Mouse (Mus musculus) embryo, embryonic 10 days (tissue): ENCODE results near the gene Aspscr1.

Source experiments
- DNase-seq: peaks from one replicate; pipeline ENCODE4 v3.0.0-alpha.2; 2015; ENCODE audit warnings: low spot score

Gene Aspscr1

DNA sequence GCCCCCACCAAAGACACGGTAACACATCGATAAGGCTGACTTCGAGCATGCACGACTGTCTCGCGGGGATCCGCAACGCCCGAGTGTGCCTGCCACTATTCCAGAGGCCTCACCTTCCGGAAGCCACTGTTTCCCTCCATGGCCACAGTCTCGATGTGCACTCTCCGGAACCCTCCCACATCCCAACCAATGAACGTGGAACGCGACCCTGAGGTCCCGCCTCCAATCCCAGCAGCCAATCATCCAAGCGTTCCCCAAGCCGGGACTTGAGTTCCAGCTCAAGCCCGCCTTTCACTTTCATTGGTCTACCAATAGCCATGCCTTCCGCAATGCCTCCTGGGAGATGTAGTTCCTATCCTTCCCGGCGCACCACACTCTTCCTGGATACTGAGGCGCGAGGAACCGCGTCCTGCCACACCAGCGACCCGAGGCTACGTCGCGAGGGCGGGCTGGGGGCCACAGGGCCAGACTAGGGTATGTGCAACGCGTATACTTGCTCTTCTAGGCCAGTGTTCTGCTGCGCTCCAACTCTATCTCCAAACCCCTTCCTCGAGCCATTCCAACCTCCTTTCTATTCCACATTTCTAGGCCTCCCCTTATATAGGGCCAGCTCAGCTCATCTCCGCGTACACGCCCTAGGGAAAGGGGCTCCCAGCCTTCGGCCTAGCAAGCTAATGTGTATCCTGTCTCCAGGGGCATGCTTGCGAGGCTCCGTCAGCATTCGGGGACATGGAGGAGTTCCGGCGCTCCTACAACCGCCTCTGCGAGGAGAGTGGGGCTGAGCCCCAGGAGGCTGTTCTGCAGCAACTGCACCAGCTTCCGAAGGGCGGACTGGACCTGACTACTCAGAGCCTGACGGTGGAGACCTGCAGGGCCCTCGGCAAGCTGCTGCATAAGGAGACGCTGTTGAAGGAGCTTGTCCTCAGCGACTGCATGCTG is 41.1 kb downstream of the Aspscr1 start, which contains the start of the genes Cenpx and Lrrc45:
Gene Cenpx, minus strand, starts transcription at position 159 of the 939 bp plus-strand sequence.
Gene Lrrc45, plus strand, starts transcription at position 346 of the 939 bp plus-strand sequence.
- peak; percentile 100 for DNase-seq

GRCm38 (mm10) chr11:120714546-120714945 is 41.8 kb downstream of the Aspscr1 start:
- no peak for DNase-seq

GRCm38 (mm10) chr11:120715131-120715530 is 42.4 kb downstream of the Aspscr1 start:
- no peak for DNase-seq

DNA sequence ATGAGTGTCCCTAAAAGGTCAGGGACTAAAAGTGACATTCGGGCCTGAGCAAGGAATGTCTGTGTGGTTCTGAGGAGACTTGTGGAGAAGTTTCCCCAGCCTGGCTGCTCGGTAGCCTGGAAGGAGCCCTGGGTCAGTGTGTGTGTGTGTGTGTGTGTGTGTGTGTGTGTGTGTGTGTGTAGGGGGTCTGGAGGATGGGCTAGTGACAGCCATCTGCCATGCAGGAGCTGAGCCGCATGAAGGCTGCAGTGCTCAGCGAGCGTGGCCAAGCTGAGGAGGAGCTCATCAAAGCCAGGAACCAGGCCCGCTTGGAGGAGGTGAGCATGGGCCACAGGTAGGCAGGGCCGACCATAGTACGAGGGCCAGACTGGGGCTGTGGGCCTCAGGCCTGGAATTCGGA is 46.5 kb downstream of the Aspscr1 start:
- DNase-seq: no peak

GRCm38 (mm10) chr11:120719841-120720376 is 47.1 kb downstream of the Aspscr1 start:
- no peak for DNase-seq

DNA sequence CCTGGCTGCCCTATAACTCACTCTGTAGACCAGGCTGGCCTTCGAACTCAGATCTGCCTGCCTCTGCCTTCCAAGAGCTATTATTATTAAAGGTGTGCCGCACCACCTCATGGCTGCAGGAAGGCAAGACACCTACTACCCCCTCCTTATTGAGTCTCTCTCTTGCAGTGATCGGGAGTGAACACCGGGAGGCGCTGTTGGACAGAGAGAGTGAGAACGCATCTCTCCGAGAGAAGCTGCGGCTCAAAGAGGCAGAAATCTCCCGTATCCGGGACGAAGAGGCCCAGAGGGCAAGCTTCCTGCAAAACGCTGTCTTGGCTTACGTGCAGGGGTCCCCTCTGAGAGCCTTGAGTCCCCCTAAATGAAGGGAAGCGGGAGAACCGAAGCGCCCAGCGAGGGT is 47.7 kb downstream of the Aspscr1 start:
- peak; percentile 92 for DNase-seq

DNA sequence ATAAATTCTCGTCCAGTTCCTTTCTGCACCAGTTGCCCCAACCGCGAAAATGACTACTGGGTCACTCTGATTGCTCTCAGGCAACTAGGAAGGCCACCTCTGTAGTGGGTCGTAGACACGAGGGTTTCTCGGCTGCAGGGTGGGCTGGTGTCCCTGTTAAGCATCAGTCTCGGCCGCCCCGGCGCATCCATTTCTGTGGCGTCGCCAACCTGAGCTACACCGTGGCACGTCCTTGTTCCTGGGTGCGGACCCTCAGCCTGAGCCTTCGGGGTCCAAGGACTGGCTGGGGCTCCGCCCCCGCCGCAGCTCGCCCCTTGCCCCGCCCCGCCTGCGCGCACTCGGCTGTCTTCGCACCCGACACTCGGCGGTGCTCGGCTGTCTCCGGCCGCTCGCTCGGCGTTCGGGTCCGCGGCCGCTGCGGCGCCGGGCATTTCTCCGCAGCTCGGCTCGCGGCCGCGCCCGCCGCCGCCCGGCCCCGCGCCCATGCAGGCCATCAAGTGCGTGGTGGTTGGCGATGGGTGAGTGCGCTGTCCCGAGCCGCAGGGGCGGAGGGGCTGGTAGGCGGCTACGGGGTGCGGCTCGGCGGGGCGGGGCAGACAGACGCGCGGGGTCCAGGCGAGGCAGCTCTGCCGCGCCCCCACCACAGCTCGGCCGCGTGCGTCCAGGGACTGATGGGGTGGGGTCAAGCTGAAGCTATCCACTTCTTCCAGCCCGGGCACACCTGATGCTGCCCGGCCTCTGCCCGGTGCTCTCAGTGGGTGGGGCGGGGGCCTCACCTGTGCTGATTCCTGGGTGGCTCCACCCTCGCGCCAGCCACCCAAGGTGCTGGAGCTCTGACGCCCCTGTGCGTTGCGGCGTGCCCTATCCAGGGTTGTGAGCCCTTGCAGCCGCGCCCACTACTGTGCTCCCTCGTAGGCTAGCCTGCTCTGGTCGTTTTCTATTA is 48.6 kb downstream of the Aspscr1 start, which contains the start of gene Rac3:
Gene Rac3, plus strand, starts transcription at position 347 of the 943 bp plus-strand sequence.
- DNase-seq: peak; percentile 84

DNA sequence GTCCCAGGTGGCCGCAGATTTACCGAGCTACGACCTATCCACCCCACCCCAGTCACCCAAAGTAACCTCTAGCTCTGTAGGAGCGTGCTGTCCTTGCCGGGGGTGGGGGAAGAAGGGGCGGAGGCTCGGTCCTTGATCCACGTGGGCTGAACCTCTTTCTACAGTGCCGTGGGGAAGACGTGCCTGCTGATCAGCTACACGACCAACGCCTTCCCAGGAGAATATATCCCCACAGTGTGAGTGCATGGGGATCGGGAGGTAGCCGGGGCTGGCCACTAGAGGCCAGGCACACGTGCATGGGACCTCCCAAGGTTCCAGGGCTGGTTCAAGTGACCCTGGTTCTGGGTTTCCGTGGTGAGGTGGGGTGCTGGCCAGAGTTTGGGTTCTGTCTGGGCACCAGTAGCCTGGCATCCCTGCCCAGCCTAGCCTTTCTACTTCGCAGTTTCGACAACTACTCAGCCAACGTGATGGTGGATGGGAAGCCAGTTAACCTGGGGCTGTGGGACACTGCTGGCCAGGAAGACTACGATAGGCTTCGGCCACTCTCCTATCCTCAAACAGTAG is 49.4 kb downstream of the Aspscr1 start:
- DNase-seq: no peak

DNA sequence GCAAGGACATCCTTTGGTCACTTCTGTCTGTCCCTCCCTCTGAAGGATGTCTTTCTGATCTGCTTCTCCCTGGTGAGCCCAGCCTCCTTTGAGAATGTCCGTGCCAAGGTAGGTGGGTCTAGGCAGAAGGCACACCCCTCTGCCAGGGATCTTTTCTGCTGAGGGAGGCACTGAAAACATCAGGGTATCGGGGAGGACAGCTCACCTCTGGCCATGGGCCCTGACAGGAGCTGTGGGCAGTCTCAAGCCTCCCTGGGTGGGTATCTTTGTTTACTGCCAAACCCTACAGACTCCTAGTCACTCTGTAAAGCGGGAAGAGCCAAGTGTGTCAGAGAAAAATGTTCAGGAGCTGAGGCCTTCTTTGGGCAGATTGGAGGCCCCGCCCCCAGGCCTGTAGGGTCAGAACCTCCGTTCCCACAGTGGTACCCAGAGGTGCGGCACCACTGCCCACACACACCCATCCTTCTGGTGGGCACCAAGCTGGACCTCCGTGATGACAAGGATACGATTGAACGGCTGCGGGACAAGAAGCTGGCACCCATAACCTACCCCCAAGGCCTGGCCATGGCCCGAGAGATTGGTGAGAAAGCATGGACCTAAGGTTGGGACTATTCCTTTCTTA is 50.1 kb downstream of the Aspscr1 start:
- no peak for DNase-seq

GRCm38 (mm10) chr11:120723509-120723908 is 50.7 kb downstream of the Aspscr1 start:
- no peak for DNase-seq

DNA sequence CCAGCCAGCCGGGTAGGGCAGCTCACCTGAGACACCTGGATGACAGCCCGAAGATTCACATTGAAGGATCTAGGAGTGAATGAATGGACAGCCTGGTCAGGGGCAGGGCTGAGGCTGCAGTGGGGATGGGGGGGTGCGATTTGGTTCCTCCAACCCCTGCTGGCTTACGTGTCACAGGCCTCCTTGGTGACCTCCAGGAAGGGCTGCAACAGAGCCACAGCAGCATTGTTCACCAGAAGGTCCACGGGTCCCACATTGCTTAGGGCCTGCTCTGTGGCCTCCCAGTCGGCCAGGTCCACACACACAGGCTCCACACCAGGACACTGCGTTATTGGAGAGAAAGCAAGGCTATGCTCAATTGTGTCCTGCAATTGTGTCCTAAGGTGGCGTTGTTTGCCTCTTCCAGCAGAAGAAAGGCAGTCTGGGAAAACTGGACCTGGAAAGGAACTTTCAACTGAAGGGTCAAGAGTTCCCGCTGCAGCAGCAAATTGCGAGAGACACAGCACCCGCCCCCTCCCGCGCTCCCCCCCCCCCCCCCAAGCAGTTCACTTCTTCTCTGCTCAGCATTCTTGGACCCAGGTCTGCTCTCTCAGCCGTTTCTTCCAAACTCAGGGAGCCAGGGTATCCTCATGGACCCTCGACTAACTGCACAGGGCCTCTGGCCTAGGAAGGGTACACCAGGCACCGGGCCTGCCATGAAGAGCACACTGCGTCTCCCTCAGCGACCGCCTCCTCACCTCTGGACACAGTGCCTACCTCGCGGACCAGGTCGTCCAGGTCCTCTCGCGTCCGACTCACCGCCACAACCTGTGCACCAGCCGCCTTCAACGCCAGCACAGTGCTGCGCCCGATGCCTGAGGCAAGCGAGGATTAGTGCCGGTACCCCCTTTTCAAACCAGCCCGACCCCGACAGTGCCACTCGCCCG is 53.7 kb downstream of the Aspscr1 start:
- no peak for DNase-seq

DNA sequence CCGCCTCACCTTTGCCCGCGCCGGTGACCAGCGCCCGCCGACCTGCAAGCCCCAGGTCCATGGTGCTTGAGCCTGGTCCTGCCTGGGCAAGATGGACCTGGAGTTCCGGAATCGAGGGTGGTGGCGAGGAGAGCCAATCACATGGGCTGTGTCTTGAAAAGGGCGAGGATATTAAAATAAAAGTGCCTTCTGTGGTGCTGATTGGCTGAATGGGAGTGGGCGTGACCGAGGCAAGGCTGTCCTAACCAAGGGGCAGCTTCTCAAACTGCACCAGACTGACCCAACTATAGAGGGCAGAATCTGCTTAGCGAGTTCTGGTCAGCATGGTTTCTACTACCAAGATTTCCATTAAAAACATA is 54.4 kb downstream of the Aspscr1 start, which contains the start of gene Dcxr:
Gene Dcxr, minus strand, starts transcription at position 113 of the 359 bp plus-strand sequence.
- peak; percentile 96 for DNase-seq

GRCm38 (mm10) chr11:120727564-120727963 is 54.8 kb downstream of the Aspscr1 start:
- DNase-seq: no peak

DNA sequence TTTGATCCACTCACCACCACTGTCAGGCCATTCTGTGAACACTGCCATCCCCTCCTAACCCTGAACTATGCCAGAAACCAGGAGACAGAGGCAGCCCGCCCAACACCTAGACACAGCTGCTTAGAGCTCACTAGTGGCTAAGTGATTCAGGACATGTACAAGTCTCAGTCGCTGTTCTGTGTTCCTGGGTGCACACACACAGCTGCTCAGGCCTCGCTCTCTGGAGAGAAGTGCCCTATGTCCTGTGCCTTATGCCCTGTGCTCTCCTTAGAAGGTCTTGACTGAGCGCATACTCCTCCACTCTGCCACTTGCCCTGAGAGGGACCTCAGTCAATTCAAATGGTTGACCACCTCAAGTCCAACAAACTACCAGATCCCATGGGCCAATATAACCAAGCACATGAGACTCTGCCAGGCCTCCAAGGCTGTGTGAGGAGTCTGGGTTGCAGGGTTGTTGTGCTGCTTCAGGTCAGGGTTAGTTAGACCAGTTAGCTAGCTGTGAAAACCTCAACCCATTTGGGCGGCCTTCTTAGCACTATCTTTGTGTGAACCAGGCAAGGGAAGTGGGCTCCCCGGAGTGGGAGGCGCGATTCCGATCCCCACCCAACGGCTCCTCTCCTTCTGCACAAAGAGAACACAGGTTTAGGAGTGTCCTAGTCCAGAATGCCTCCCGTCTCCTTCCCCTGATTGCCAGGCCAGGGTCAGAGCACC is 55.9 kb downstream of the Aspscr1 start:
- DNase-seq: no peak

DNA sequence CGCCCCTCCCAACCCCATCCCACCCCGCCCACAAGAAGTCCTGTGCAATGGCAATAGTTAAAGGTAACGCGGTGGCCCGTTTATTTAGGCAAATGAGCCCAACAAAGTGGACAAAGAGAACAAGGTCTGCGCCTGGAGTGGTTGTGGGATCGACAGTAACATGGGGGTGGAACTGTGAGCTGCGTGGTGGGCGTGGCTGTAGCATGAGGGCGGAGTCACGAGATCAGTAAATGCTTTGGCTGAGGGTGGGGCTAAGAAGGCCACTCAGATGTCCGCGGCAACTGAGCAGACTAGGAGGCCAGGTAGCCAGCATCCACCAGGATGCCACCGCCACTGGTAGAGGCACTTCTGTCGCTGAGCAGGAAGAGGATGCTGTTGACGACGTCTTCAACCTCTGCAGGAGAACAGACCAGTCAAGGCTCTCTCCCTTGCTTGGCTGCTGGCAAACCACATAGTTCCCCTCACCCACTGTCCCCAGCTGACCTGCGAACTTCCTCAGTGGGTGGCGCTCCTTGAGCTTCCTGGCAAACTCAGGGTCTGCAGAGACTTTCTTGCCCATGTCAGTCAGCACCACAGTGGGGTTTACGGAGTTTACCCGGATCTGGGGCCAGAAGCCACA is 56.8 kb downstream of the Aspscr1 start:
- DNase-seq: peak; percentile 87

DNA sequence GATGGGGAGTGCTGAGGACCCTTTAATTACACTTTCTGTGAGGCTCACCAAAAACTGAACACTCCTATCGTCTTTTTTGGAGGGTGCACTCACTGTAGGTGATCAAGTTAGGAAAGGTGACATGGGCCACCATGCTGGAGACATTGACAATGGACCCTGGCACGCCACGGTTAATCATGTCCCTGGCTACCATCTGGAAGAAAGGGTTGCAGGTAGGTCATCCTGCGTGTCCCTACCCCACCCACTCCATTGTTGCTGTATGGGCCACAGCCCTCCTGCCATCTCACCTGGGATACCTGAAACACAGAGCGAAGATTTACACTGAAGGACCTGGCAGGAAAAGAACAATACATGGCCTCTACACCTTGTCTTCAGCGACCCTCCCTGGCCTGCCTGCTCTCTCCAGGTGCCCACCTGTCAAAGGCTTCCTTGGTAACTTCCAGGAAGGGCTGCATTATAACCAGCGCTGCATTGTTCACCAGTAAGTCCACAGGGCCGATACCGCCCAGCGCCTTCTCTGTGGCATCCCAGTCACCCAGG is 57.6 kb downstream of the Aspscr1 start:
- no peak for DNase-seq

DNA sequence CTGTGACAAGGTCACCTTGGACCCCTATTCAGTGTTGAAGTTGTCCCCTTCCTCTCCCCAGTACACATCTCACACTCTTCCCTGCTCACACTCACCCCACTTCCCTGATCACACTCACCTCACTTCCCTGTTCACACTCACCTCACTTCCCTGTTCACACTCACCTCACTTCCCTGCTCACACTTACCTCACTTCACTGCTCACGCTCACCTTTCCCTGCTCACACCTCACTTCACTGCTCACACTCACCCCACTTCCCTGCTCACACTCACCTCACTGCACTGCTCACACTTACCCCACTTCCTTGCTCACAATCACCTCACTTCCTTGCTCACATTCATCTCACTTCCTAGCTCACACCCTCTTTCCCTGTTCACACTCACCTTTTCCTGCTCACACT is 58.6 kb downstream of the Aspscr1 start:
- DNase-seq: no peak

DNA sequence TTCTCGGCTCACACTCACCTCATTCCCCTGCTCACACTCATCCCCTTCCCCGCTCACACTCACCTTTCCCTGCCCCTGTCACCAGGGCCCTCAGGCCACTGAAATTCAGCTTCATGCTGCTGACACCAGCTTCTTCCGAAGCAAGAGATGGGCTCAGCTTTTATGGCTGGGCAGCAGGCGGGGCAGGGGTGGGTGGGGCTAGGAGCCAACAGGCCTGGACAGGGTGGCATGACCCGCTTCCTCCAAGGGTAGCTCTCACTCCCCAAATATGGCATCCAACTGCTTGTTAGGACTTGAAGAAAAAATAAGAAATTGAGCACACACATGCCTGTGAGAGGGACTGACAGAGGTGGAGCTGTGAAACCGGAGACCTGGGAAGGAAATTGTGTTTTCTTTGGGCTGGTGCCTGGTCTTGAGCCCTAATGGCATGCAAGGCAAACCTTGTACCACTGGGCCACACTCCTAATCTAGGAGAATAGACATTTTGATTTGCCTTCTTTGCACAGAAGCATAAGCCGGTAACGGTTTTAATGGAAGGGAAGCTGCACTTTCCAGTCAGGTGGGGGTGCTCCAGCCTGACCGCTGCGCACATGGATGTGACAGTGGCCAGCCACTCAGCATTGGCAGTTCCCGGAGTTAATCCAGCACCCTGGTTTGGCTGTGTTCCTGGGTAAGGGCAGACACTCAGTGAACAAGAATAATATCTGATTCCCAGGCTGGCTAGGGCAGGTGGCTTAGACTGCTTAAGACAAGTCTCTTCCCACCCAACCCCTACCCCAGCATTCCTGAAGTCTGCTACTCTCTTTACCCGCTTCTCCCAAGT is 59.3 kb downstream of the Aspscr1 start, which contains the start of gene Cbr2:
Gene Cbr2, minus strand, starts transcription at position 257 of the 823 bp plus-strand sequence.
- DNase-seq: no peak
